Mouse (Mus musculus): ENCODE measurements at regions not wholly inside any gene's neighbourhood (a gene's known extent, or its start where the extent isn't known, plus 50 kb on each side); places are given as distances from the start of the nearest gene placed in this dataset.

DNA sequence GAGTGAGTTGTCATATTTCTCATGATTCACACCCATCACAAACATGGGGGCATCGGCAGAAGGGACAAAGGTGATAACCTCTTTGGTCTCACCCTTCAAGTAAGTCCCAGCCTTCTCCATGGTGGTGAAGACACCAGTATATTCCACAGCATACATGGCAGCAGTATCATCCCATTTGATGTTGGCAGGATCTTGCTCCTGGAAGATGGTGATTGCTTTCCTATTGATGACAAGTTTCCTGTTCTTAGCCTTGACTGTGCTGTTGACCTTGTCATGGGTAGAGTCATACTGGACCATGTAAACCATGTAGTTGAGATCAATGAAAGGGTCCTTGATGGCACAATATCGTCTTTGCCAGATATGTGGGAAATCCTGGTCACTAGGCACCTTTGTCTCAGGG, 180.4 kb upstream of the Slc30a5 start:
- TF ChIP-seq CTCF (IDR thresholded peaks at IDR 0.05) (no peak), EP300 (IDR thresholded peaks at IDR 0.05) (no peak)
